Mouse (Mus musculus): ENCODE results near the gene Gm10309. TPM values are rescaled to one million over a fixed set of nuclear protein-coding genes. Genes with fewer than 3 reads are reported as not detected.

Gm10309 gene
- total and polyA plus RNA-seq, 2 experiments, result not detected

GRCm38 (mm10) chr17:86454351-86454706, 50.7 kb downstream of the Gm10309 start:
- Histone ChIP-seq H3K79me2 (ENCODE audit: control insufficient read depth, insufficient read depth, low read length) (no peaks in the 10 kb centered on the region), H3K27ac (replicated peaks; ENCODE audit: insufficient read depth, low read depth, low read length) (no peak overlapping the region), H3K4me1 (ENCODE audit: control insufficient read depth, insufficient read depth, low read length) (peaks cover 5% of the 10 kb centered on the region; the same call in 1 of the 2 replicates), H3K4me3 (ENCODE audit: insufficient read depth, low read depth, low read length) (no peak overlapping the region), H3K27me3 (ENCODE audit: control insufficient read depth, insufficient read depth, low read length) (no peaks in the 10 kb centered on the region), H3K9ac (ENCODE audit: low read depth, low read length) (no peak overlapping the region), H3K36me3 (ENCODE audit: control insufficient read depth, insufficient read depth, low read length) (no peaks in the 10 kb centered on the region)
- DNase-seq (ENCODE audit: extremely low read depth, low read depth, low spot score), result no peak
- WGBS, result 90% methylated on average over 3 of the region's 3 CpGs
- TF ChIP-seq CTCF (IDR thresholded peaks at IDR 0.05; ENCODE audit: low read depth, low read length), result no peak
- TF ChIP-seq POLR2A (IDR thresholded peaks at IDR 0.05; ENCODE audit: extremely low read depth, insufficient read depth, low read length), result no peak

GRCm38 (mm10) chr17:86453673-86454350, 51.2 kb downstream of the Gm10309 start:
- Histone ChIP-seq H3K36me3 (ENCODE audit: control insufficient read depth, insufficient read depth, low read length) (no peaks in the 10 kb centered on the region), H3K27me3 (ENCODE audit: control insufficient read depth, insufficient read depth, low read length) (no peaks in the 10 kb centered on the region), H3K9ac (ENCODE audit: low read depth, low read length) (no peak overlapping the region), H3K27ac (replicated peaks; ENCODE audit: insufficient read depth, low read depth, low read length) (no peak overlapping the region), H3K4me1 (ENCODE audit: control insufficient read depth, insufficient read depth, low read length) (peaks cover 5% of the 10 kb centered on the region; the same call in 1 of the 2 replicates), H3K4me3 (ENCODE audit: insufficient read depth, low read depth, low read length) (no peak overlapping the region), H3K79me2 (ENCODE audit: control insufficient read depth, insufficient read depth, low read length) (no peaks in the 10 kb centered on the region)
- no peak for DNase-seq (ENCODE audit: extremely low read depth, low read depth, low spot score)
- 85% methylated on average over 14 of the region's 14 CpGs for WGBS
- TF ChIP-seq CTCF (IDR thresholded peaks at IDR 0.05; ENCODE audit: low read depth, low read length), result no peak
- TF ChIP-seq POLR2A (IDR thresholded peaks at IDR 0.05; ENCODE audit: extremely low read depth, insufficient read depth, low read length), result no peak

DNA sequence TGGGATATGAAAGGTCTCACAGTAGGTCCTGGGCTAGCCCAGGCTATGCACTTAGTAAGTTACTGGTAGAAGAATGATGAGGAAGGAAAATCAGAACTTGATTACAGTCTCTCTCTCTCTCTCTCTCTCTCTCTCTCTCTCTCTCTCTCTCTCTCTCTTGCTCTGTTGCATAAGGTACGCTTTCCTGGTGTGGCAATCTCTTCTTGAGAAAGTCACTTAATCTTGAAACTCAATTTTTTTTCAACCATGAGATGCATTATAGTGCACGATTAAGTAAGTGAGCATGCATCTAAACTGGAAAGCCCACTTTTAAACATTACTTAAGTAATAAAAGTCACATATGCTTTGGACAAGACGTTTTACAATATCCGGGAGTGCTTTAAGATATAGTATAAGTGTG, 52.1 kb downstream of the Gm10309 start:
- DNase-seq (ENCODE audit: extremely low read depth, low read depth, low spot score), result no peak
- H3K27me3 ChIP-seq (ENCODE audit: control insufficient read depth, insufficient read depth, low read length), result no peaks in the 10 kb centered on the region
- H3K27ac ChIP-seq (replicated peaks; ENCODE audit: insufficient read depth, low read depth, low read length), result no peak overlapping the region
- no peaks in the 10 kb centered on the region for H3K79me2 ChIP-seq (ENCODE audit: control insufficient read depth, insufficient read depth, low read length)
- WGBS, result 90% methylated on average over 4 of the region's 4 CpGs
- H3K9ac ChIP-seq (ENCODE audit: low read depth, low read length), result no peak overlapping the region
- no peaks in the 10 kb centered on the region for H3K4me1 ChIP-seq (ENCODE audit: control insufficient read depth, insufficient read depth, low read length)
- H3K4me3 ChIP-seq (ENCODE audit: insufficient read depth, low read depth, low read length), result no peak overlapping the region
- no peak for TF ChIP-seq CTCF (IDR thresholded peaks at IDR 0.05; ENCODE audit: low read depth, low read length)
- TF ChIP-seq POLR2A (IDR thresholded peaks at IDR 0.05; ENCODE audit: extremely low read depth, insufficient read depth, low read length), result no peak
- no peaks in the 10 kb centered on the region for H3K36me3 ChIP-seq (ENCODE audit: control insufficient read depth, insufficient read depth, low read length)

Other genes with a start within 250 kb of the Gm10309 start
- 41.3 and 59.0 TPM in 2 replicates for gene Epas1, start 248.5 kb upstream of the Gm10309 start, total RNA-seq (2014; rRNA removed)
- 34.8 and 39.4 TPM in 2 replicates for gene Epas1, start 248.5 kb upstream of the Gm10309 start, polyA plus RNA-seq (2012; rRNA removed)

All from liver, adult 2 months (tissue).